Mouse (Mus musculus) heart, postnatal 36 days (tissue): ENCODE data around the gene Foxn3. TPM values are rescaled to one million over a fixed set of nuclear protein-coding genes. Genes with fewer than 3 reads are reported as not detected.

Experiments
- DNase-seq, 2 experiments: peaks; one replicate each; pipeline ENCODE4 v3.0.0; 2021 to 2022
- intact Hi-C: fragments of 180-260 bp; cut with DNase I; formaldehyde crosslinking; loops from one replicate; pipeline ENCODE4 v1.15.1; 2025
- total RNA-seq, 2 experiments: library from RNA; stranded (reverse); gene quantifications; 2 replicates each; pipeline ENCODE4 v1.2.3; 2021

The Foxn3 gene
- total RNA-seq, 2 experiments from 2014 or later: 120 to 133 TPM

DNA sequence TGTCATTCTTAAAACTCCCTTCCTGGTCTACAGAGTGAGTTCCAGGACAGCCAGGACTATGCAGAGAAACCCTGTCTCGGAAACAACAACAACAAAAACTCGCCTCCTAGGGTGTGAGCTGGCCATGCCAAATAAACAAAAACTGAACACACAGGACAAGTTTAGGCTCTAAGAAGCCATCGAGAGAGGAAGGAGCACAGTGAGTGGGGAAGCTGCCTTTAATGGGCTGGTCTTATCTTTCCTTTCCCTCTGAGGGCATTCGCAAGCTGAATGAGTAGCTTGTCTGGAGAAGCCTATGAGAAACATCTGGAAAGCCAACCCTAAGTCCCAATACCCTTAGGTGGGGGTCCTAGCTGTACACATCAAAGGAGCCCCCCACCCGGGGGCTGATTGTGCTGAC lies 168.7 kb downstream of the Foxn3 start:
- intact Hi-C loops: loop anchor here (5.0 kb wide), 1 partner anchor 233 kb away; no protein-coding TSS in a partner anchor
- DNase-seq: no peak

DNA sequence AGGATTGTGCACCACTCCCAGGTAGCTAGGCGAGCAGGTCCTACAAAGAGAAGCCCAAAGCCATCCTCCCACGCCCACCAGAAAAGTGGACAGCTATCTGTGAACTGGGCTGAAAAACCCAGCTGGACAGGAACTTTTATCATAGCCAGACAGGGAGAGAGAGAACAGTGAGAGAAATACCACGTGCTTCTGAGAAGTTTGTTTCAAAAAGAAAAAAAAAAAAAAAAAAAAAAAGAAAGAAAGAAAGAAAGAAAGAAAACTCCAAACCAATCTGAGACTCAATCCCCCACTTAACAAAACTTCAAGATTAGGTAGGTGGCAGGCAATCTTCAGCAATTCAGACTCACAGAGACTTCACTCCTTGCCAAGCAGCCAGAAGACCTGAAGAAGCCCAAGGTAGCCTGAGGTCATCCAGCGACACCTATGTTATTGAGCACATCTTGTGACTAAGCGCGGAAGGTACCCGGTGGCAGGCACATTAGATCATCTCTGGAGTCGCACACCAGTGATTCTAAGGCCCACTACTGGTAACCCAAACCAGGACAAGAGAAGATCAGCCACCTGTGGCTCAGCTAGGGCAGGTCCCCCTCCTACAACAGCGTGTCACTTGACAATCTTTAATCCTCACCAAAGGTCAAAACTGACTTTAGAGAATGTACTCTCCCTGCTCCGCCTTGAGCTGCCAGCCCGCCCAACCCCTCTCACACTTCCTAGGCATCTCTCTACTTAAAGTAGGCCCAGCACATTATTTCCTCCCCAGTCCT lies 169.3 kb downstream of the Foxn3 start:
- DNase-seq: no peak
- intact Hi-C loops: loop anchor here (1.0 to 5.0 kb wide), 5 partner anchors 57 to 297 kb away; partner anchors contain the start of gene Foxn3

DNA sequence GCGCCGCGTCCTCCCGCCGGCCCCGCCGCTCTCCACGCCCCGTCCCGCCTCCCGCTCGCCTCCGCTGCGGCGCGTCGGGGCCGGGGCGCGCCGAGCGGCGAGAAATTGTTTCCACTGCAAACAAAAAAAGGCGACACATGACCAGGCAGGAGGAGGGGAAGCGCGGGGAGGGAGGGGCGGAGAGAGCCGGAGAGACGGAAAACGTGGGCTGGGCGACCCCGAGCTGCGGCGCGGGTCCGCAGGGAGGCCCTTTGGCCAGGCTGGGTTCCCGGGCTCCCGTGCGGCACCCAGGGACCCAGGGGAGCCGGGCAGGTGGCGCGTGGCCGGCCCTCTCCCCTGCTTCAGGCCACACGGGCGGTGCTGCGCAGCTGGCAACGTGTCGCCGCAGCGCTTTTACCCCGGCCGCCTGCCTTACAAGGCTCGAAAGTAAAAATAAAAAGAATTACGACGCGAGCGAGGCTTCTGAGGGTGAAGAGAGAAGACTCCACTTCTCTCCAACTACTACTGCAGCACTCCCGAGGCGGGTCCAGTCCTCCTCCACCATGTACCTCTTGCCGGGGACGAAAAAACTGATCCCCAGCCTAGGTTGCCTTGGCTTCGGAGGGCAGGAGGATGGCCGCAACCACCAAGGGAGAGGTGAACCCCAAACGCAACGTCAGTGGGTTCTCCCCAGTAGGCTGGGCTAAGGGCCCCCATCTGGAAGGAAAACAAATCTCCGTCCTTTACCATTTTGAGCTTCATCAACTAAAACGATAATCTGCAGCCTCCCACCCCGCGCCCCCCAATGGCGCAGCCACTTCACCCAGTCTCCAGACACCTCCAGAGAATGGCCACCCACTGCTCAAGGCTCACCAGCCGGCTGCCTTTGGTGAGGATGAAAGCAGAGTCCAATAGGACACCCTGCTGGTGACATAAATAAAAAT lies 170.2 kb downstream of the Foxn3 start:
- intact Hi-C loops: loop anchor here (1.0 to 5.0 kb wide), 5 partner anchors 56 to 296 kb away; partner anchors contain the start of gene Foxn3
- DNase-seq: peak; percentile 83 to 89

DNA sequence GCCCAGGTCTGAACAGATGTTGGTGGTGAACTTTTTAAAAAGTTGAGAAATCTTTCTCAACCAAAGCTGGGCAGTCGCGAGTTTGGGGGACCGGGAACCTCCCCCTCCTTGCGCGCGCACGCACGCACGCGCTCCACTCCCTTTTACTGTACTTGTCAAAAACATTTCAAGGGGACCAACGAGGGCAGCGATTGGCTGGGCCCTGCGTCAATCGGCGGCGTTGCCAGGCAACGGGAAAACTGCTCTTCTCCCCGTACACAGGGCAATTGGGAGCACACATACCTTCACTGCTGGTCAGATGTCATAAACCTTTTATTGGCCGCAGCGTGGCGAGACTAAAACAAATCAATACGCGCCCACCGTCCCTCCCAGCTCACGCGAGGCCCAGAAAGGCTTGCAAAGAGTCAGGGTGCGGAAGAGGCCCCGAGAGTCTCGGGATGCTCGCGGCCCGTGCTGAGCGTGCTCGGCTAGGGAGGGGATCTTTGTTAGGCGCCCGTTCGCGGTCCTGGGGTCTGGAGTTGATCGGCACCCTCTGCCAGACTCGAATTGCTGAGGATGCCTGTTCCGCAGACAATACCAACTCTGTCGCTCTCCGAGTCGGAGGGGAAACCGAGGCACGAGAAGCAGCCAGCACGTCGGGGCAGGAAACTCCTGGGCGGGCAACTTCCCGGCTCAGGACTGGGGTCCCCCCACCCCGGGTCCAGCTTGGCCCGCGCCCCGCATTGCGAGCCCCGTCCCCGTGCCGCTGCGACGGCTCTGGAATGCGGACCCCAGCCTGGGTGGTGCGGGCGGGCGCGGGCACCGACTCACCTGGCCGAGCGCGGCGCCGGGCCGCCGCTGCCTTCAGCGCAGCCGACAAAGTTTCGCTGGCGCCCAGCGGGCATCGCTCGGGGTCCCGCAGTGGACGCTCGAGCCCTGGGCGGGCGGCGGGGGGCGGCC lies 171.2 kb downstream of the Foxn3 start:
- intact Hi-C loops: loop anchor here (2.0 to 5.0 kb wide), 3 partner anchors 55 to 235 kb away; no protein-coding TSS in a partner anchor
- peak; percentile 100 for DNase-seq

DNA sequence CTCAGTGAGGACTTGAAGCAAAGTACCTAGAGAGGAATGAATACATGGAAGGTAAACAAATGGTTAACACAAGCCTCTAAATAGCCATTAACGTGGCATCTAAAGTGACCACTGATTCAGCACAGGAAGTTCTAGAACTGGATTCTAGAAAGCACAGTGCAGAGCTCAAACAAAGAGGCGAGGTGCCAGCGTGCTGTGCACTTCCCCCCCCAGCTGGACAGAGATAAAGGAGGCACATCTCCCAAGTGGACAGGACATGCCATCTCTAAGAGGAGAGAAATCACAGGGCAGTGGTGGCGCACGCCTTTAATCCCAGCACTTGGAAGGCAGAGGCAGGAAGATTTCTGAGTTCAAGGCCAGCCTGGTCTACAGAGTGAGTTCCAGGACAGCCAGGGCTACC lies 173.0 kb downstream of the Foxn3 start:
- no peak for DNase-seq
- intact Hi-C loops: loop anchor here (5.0 kb wide), 1 partner anchor 237 kb away; no protein-coding TSS in a partner anchor

DNA sequence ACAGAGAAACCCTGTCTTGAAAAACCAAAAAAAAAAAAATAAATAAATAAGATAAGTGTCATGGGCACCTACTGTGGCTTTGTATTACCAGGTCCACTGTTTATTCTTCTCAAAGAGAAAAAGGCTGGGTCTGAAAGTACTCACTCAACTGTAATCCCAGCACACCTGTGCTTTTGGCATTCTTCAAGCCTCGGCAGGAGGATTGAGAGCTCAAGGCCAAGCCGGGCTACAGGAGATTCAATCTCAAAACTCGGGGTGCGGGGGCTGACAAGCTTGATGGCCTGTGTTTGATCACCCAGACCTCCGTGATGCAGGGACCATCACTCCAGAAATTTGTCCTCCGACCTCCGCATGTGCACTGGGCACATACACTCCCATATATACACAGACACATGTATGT lies 174.1 kb downstream of the Foxn3 start:
- intact Hi-C loops: no loop called here

DNA sequence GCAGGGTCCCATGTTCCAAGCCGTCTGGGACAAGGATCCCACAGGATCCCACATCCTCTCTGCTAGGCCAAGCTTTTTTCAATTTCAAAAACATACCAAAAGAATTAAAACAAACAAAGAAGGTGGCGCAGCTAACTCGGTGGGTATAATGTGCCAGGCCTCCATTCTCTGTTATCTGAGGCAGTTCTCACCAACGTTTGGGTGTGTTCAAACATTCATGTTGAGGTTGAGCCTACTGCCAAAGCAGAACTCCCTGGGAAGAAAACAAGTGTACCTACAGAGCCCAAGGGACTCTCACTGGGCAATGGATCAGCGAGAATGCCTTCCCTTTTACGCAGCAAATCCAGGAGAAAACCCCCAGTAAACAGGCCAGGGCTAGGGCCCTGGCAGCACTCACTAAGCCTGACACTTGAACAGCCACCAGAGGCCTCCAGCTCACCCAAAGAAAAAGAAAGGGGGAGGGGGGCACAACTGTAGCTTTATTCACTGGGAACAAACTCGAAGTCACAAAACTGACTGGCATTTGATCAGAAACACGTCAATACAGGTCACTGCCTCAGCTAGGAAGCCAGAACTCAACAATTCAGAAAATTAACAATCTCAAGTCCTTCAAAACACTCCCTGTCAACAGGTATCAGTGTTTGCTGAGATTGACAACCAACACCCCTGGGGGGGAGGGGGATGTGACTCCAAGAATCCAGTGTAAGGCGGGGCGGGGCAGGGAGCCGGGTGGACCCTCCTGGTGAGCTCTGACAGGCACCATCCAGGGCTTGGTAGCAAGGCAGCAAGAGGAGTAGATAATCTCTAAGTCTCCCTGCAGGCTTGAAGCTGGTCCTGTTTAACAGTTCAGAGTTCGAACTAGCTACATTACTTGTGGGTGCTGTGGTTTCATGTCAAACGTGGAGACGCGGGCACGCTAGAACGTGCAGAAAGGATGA lies 177.2 kb downstream of the Foxn3 start:
- intact Hi-C loops: no loop called here
- no peak for DNase-seq

More for the DNA sequence above, 174.1 kb downstream of the Foxn3 start:
- no peak for DNase-seq

DNA sequence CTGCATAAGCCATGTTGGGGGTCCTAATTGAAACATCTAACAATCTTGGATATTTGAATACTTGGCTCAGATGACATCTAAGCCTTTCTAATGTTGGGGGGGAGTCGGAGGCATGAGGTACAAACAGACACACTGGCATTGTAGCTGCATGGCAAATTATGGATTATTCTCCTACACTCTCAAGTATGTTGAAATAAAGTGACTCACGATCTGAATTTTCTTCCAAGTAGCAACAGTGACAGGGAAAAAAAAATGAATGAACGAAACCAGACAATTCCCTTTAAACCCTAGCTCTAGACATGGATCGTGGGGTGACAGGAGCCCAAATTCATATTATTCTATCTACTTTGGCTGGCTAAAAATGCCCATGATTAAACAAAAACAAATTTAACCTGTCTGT lies 178.3 kb downstream of the Foxn3 start:
- intact Hi-C loops: no loop called here
- no peak for DNase-seq

DNA sequence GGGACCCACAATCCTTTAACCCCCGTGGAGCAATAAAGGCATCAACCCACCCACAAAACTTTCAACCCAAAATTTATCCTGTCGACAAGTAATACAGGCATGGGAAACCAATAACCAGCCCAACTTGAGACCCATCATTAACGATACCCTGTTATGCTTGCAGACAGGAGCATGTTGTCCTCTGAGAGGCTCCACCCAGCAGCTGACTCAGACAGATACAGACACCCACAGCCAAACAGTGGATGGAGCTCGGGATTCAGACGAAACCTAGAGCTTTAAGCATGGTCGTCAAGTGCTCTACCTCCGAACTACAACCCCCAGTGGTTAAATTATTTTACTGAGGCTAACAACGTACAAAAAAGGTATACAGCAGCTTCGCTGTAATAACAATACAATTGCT lies 182.1 kb downstream of the Foxn3 start:
- DNase-seq: no peak
- intact Hi-C loops: no loop called here

DNA sequence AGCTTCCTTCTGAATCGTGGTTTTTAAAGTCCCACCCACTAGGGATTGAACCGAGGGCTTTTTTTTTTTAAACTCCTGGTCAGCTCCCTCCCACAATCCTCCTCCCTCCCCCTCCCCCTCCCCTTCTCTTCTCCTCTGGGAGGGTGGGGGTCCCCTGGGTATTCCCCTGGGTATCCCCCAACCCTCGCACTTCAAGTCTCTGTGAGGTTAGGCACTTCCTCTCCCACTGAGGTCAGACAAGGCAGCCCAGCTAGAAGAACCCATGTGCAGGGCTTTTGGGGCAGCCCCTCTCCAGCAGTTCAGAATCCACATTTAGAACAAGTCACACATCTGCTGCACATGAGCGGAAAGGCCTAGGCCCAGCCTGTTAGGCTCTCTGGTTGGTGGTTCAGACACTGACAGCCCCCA lies 182.5 kb downstream of the Foxn3 start:
- no peak for DNase-seq
- intact Hi-C loops: no loop called here

DNA sequence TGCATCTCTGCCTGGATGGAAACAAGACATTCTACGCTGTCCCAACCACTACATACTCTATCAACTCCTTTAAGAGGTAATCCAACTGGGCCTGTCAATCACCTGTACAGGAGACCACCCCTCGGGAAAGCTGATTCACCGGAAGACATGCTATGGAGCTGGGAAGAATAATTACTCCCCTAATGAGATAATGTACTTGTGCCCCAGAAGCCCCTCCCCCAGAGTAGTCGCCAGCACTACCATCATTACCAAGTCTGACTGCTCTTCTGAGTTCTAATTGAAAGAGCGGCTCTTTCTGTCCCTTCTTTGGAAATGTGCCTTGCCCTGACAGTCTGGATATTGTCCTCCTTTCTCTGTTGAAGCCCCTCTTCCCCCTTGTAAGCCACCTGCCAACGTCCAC lies 183.3 kb downstream of the Foxn3 start:
- intact Hi-C loops: no loop called here
- no peak for DNase-seq

DNA sequence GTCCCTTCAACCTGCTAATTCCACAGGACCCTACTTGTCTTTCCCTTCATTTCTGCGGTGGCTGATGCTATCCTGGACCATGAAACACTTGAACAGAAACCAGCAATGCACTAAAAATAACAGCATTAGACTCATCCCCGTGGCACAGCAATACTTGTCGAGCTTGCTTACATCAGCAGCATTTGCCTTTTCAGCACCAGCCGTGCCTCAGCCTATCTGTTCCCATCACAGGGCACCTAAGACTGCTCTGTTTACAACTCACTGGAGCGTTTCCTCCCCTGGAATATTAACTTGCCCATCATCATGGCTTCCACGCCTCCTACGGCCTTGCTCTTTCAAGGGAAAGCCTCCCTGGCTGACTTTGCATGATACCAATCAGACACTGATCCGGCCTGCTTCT lies 185.1 kb downstream of the Foxn3 start:
- DNase-seq: no peak
- intact Hi-C loops: no loop called here

DNA sequence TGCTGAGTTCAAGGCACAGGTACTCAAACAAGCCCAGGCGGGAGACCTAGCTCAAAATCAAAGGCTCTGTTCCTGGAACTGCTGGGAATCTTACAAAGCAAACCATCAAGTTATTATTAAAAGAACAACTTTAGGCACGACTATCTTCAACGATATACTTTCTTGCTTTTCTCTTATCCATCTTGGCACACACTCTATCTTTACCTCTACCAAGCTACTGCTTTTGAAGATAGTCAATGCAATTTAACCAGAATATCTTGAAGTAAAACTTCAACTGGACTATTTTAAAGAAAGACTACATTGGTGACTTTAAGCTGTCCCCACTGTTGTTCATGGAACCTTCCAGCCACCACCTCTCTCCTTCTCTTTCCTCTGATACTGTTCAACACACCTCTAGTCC lies 185.7 kb downstream of the Foxn3 start:
- no peak for DNase-seq
- intact Hi-C loops: no loop called here

DNA sequence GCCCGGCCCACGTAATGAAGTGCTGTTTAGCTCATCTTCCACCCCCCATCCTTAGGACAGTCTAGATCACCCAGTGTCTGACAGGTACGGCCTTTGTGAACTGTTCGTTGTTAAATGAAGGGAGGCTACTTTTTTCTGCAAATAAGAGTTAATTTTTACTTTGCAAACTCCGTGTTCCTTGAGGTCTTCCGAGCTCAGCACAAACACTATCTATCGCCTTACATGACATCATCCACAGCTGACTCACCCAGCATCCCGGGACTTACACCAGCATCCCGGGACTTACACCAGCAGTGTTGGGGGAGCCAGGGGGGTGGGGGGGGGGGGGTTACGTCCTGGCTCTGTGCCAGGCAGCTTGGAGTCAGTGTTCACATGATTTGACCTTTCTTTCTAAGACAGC lies 186.3 kb downstream of the Foxn3 start:
- DNase-seq: no peak
- intact Hi-C loops: no loop called here

DNA sequence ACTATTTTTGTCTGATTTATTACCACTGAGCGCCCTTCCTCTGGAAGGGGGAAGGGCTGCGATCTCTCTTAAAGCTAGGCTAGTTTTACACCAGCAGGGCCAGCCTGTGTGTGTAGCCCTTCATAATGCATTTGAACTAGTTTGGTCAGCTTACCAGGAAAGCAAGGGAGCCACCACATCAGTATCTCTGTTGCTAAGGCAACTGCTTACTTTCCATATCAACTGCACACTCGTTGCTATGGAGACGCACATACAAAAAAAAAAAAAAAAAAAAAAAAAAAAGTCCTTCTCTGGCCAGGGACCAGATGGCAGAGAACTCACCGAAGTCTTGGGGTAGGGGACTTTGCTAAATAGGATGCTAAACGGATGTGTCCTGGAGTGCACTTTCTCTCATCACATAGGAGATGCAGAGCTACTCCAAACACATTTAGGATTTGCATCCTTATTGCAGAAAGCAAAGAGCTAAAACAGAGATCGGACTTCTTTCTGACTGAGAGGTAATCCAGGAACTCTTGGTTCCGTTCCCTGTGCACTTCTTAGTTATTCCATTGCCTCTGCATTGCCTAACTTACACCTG lies 187.4 kb downstream of the Foxn3 start:
- intact Hi-C loops: no loop called here
- DNase-seq: no peak

DNA sequence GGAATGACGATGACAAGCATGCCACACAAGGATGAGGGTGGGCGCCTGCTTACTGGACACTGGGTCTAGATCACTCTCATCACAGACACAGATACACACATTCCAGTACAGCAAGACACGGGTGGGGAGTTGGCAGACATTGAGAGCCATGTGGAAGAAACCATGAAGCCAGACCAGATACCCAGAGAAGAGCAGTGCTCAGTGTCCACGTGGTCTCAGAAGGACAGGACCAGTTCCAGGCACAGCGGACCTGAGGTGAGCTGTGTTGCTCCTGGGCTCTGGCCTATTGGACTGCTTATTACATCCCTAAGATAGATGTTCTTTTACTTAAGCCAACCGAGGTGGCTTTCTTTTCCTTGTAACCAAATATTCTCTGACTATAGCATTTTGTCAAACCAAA lies 188.0 kb downstream of the Foxn3 start:
- no peak for DNase-seq
- intact Hi-C loops: no loop called here

DNA sequence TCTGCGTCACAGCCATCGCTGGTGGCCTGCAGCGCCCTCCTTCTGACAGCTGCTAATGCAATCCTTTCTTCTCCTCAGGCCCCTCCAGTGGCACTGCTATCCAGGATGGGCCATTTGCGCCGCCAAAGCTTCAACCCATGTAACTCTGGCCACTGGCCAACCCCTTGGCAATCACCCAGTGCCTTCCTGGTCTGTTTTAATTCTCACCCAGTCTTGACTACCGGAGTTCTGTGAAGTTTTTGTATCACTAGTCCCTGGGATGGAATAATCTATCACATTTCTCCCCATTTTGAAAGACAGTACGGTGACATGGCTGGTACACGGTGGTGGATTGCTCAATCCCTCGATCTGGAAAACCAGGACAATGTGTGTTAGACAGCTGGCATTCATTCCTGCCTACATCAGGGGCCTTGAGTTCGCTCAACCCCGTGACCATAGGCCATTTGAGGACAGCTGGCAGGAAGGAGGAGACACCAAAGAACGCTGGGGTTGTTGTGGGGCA lies 189.2 kb downstream of the Foxn3 start:
- intact Hi-C loops: no loop called here
- peak; percentile 61 to 70 for DNase-seq

DNA sequence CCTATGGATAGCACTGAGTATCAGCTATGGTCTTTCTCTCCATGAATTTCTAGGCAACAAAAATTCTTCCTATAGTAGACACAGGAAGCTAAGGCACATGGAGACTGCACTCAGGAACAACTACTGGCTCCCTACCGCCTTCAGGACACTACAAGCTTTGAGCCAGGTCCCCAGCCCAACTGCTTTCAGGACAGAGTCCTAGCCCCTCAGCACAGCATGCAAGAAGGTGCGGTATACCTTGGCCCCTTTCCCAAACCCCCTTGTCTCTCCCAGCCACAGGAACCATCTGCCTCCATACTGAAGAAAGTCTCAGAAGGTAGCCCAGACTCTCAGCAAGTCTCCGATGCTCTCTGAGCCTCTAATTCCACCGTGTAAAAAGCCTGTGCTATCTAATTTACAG lies 189.8 kb downstream of the Foxn3 start:
- intact Hi-C loops: no loop called here

DNA sequence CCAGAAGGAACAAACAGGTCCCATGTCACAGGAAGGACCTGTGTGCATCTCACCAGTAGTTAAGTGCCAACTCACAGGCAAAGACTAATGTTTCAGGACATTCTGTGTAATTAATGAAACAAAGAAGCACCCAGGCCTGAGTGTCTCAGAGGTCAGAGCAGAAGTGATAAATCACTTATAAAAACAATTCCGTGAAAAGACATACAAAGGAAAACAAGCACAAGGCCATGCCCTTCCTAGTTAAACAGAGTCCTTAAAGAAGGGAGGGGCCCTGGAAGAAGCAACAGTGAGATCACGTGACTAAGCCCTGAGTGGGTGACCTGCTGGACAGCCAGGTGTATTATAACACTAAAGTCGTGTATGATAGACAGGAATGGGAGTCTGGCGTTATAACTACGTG lies 191.9 kb downstream of the Foxn3 start:
- DNase-seq: no peak
- intact Hi-C loops: no loop called here

More for the DNA sequence above, 189.8 kb downstream of the Foxn3 start:
- no peak for DNase-seq
